Mouse (Mus musculus): Measurements from ENCODE around the gene Fuca2.
"Not testable (repeated sequence)": the region's sequence is repeated elsewhere in the genome, so short reads cannot be mapped to it uniquely, and the experiment has no call there.

The Fuca2 gene

GRCm38 (mm10) chr10:13499331-13499730 is at the start of gene Fuca2:
Gene Fuca2 (plus strand): TSS chr10:13499540.
- no peak for DNase-seq

DNA sequence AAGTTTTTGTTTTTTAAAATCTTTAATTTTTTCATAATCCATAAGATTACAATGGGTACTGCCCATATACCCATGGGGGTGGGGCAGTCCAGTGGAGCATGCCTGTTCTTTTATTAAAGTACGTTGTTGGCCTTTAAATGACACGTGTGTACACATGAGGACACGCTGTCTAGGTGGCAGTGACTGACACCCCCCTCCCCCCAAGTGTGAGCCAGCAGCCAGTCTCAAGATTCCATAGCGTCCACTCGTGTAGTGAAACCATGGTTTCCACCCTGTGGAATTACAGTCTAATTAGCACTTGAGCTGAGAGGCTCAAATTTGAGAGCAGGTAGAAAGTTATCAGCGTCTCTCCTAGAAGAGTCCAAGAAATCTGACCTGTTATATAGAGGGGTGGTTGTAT is 47.7 kb upstream of the Fuca2 start:
- no peak for DNase-seq

DNA sequence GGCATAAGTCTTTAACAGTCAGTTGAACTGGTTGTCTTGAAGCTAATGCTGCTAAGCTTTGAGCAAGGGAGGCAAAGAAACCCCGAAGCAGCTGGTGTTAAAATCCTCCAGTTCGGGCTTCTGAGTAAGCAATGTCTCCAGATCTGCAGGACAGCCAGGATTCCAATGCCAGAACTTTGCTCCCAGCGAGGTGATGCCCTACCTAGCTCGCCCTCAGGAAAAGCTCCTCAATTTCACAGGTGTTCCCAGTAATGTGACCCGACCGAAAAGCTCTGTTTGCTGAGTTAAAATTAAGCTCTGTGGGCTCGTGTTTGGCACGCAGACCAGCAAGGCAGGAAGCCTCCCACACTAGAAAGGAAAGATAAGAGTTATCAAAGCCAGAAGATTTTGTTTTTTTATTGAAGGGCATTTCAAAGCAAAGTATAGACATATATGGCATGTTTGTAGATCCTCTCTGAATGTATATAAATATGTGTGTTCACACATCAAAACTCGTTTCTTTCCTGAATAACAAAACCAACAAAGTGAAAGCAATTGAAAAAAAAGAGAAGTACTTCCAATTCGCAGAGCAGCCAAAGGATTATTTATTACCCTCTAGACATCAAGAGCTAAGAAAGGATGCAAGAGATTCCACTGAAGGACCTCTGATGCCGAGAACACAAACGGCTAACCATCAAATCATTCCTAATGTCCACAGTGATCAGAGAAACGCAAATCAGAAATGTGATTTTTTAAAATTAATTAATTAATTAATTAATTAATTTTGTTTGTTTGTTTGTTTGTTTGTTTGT is 45.9 kb upstream of the Fuca2 start:
- DNase-seq, result peak; percentile 14

- DNase-seq, result not testable (repeated sequence)
Observed at GRCm38 (mm10) chr10:13464295-13464694, 35.0 kb upstream of the Fuca2 start.

DNA sequence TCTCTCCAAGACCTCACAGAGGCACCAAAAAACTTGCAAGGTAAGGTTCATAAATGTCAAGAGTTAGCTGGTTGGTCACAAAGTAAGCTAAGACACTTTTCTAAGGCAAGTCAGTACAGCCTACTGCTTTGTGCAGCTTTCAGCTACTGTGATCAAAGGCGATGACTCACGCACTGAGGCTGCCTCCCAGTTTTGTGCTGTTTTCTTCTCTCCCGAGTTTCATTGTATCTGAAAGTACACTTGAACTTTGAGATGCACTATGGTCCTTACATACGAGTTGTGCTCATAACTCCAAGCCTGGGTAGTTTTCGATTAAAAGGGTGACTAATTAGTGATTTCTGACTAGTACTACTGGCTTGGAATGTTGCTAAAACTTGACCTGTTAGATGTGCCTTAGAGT is 32.4 kb upstream of the Fuca2 start:
- no peak for DNase-seq

- not testable (repeated sequence) for DNase-seq
Observed at GRCm38 (mm10) chr10:13468025-13468529, 31.3 kb upstream of the Fuca2 start.

- DNase-seq, result no peak
Observed at GRCm38 (mm10) chr10:13470236-13470635, 29.1 kb upstream of the Fuca2 start.

GRCm38 (mm10) chr10:13473287-13473832 is 26.0 kb upstream of the Fuca2 start:
- no peak for DNase-seq

DNA sequence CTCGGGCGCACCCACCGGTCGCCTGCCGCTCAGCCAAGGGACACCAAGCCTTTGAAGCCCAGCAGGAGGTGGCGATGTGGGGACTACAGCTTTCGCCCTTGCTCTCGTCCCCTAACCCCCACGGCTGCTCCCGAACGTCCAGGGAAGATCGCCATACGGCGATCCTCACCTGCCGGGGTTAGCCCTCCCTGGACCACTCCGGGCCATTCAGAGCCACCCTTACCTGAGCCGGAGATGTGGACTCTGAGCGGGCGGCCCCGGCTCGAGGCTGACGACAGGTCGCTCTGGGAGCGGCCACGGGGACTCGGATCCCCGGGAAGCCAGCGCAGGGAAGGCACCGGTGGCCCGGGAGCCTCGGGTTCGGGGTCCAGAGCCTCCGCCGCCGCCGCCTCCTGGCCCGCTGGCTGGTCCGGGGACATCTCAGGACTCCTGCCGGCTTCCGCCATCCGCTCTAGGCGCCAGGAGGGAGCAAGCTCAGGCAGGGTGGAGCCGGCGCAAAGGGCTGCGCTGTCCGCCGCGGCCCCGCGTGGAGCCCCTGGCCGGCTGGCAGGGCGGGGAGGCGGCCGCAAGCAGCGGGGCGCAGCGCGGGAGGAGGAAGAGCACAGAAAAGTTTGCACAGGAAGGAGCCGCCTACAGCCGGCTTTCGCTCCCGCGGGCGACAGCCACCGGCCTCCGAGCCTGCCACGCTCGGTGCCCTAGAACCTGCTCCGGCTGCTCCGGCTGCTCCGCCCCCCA is 25.3 kb upstream of the Fuca2 start, which contains the start of gene Phactr2:
TSS of gene Phactr2 (minus strand) at position 580 of the 735 bp plus-strand sequence.
- no peak for DNase-seq

DNA sequence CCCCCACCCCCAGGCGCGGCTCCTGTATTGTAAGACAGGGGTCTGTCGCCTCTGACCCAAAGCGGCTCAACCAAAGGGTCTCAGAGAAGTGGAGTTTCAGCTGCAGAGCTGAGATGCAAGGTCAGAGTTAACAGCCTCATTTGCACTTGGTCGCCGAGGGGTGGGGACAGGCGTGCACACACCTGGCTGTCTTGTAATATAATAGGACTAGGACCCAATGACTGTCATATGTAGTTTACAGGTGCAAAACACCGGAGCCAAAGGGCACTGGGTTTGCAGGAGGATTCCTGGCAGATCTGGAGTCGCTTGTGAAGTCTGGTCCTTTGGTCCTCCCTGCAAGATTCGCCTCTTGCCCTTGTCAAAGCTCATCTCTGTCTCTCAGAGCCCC is 24.8 kb upstream of the Fuca2 start:
- DNase-seq, result no peak

DNA sequence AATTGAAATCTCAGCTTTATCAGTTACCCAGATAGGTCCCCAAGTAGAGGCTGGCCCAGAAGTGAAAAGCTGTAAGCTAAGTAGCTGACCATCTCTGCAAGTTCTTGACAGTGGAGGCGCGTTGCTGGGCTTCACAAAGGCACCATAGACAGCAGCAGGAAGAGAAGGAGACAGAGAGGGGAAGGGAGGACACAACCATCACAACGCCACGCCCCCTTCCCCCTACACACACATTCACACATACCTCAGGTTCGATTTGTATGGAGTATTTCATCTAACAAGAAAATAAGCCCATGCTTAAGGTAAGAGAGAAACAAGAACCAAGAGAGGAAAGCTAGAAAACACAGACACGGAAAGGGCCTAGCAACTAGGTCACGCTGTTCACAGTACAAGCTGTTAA is 24.2 kb upstream of the Fuca2 start:
- DNase-seq, result no peak

DNA sequence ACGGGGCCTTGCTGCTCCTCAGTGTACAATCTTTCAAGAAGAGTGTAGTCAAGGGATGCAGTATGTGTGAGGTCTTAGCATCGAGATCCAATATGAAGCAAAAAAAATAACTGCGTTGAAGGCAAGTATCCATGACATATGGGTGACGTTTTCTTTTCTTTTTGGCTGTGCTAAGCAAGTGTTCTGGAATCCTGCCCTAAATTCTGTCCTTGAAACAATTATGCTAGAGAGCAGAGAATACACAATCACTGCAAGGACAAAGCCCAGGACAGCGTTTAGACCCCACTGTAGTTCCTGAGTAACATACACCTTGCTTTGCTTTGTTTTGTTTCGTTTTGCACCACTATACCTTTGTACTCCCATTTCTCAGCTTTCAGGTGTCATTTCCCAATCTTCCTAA is 20.0 kb upstream of the Fuca2 start:
- DNase-seq, result no peak

DNA sequence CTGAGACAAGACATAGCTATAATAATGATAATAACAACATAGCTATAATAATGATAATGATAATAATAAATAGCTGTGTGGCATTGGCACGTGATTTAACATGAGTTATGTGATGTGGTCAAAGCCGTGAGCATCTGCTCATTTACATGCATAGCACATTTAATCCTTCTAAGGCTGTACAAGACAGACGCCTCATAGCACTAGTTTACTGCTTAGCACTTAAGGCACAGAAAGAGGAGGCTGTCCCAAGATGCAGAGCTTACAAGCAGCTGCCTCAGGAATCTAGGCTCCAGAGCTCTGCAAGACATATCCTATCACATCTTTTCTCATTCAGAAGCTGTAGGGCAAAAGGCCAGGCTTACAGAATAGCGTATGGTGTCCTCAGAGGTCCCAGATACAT is 13.4 kb upstream of the Fuca2 start:
- no peak for DNase-seq

GRCm38 (mm10) chr10:13489671-13490070 is 9.7 kb upstream of the Fuca2 start:
- DNase-seq, result no peak

DNA sequence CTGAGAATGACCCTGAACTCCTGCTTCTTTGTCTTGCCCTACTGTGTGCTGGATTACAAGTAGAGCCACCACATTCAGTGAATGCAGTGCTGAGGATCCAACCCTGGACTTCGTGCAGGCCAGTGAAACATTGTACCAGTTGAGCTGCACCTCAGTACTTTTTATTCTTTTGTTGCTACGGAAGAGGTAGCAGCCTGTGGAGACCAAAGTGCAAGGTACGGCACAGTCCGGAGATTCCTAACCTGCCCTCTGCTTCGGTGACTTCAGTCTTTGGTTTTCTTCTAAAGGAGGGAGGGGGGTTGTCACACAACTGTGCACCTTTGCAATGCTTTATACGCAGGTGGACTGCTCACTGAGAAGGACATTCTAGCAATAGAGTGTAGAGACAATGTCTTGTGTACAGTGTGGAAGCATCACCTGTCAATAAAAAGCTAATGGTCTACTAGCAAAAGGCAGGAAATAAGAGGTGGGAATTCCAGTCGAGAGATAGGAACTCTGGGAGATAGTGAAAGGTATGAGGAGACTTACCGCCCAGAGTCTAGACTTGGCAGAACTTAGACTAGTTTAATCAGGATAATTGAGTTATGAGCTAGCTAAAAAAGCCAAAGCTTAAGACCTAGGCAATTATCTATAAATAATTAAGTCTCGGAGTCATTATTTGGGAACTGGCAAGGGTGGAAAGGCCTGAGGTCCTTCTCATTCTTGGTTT is 5.2 kb upstream of the Fuca2 start:
- no peak for DNase-seq

DNA sequence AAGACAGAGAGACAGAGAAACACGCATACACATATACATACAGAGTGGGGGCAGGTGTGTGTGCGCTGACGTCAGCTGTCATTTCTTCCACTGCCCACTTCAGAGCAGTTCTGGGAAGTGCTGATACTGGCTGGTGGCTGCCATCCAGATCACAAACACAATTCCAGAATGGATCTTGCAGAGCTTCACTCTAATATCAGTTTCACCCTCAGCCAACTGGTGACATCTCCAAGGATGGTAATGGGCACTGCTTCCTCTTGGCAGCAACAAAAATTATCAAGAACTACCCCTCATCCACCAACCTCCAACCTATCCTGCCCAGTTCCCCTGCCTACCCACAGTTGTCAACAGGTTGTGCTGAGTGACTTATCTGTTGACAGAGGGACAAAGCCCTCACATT is 3.0 kb upstream of the Fuca2 start:
- DNase-seq, result no peak

- DNase-seq, result peak; percentile 13
Observed at GRCm38 (mm10) chr10:13500473-13500872, 1.1 kb downstream of the Fuca2 start.

DNA sequence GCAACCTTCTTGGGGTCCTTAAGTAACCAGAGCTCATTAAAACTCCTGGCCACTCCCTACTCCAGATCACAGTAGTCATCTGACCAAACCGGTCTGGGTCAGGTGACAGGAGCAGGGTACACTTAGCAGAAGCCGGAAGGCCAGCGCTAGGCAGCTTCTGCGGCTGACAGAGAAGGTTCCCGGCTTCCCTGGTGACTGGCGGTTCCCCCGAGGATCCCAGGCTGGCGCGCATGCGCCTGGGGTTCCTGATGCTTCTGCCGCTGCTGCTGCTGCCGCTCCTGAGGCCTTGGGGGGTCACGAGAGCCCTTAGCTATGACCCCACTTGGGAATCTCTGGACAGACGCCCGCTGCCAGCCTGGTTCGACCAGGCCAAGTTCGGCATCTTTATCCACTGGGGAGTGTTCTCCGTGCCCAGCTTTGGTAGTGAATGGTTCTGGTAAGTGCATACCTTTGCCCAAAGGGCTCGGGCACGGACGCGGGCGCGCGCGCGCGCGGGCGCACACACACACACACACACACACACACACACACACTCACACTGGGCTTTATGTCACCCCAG is 1.7 kb downstream of the Fuca2 start:
- DNase-seq, result peak; percentile 86

- DNase-seq, result peak; percentile 17
Observed at GRCm38 (mm10) chr10:13501533-13501932, 2.2 kb downstream of the Fuca2 start.

DNA sequence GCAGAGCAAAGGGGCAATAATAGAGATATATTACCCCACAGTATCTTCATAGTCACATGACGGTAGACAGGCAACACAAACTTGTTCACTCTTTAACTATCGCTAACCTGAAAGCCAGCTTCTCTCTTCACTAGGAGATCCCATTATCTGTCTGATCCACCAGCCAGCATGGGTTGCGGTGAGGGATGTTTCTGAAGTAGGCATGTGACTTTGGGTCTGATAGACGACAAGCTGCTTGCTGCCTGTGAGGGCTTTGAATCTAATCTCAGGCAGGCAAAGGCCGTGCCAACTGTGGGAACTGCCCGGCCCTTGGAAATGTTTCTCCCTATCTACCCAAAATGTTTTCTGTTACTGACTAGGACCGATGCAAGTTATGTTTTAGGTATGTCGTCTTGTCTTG is 3.0 kb downstream of the Fuca2 start:
- no peak for DNase-seq

- DNase-seq, result no peak
Observed at GRCm38 (mm10) chr10:13521857-13522256, 22.5 kb downstream of the Fuca2 start.

GRCm38 (mm10) chr10:13528155-13528554 is 28.8 kb downstream of the Fuca2 start:
- no peak for DNase-seq

GRCm38 (mm10) chr10:13534751-13535150 is 35.4 kb downstream of the Fuca2 start:
- no peak for DNase-seq

Data from cerebellum, adult 9-10 months (tissue).